Mouse (Mus musculus) WW6 (cell line): ENCODE data around the gene Dkk3.

Source experiments
- DNase-seq: peaks from one replicate; pipeline ENCODE4 v3.0.0-alpha.2; 2013; ENCODE audit warnings: low read depth, low spot score

The Dkk3 gene

DNA sequence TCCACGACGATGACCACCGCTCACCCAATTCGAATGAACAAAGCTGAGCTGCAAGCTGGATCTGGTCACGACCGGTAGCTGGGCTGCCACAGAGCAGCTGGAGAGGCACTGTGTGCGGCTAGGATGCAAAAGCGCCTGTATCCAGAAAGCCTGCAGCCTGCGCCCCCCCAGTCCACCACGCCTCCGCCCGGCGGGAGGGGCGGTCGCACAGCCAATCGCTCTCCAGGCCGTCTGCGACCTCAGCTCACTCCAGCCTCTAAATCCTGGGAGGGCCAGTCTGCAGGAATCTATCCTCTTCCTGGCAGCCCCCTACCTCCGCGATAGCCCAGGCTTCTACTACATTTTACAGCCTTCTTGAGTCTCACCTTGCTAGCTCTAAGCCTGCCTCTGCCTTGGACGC, at the start of gene Dkk3:
TSS of gene Dkk3 (minus strand) at position 116 of the 400 bp plus-strand sequence.
- no peak for DNase-seq

DNA sequence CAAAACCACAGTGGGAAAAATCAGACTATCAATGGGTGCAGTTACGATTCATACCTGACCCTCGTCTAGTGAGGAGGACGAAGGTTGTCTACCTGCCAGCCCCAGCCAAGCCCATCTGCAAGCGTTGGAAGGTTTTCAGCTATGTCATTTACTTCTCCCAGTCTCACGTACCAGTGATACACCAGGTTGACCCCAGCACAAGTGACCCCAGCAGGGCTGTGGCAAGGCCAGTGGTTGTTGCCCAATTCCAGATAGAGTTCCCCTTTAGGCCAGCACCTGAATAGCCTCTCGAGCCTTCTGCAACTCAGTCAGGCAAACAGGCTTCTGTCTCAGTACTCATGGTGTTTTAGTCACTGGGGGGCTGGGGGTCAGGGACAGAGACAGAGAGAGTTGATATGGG, 48.9 kb upstream of the Dkk3 start:
- no peak for DNase-seq

DNA sequence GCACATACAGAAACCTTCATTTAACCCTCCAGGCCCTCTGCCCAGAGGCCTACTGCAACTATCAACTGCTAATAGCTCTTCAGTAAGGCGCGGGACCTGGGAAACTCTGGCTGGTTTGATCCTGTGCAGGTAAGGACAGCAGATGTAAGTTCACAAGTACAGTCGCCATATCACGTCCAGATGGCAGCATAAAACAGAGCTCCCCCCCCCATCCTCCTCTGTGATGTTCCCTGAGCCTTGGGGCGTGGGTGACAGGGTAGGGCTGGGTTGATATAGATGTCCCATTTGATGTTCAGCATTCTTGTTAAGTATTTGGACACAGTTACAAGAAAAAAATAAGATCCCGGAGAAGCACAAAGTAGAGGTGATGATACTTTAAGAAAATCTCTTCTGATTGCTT, 46.7 kb upstream of the Dkk3 start:
- no peak for DNase-seq

DNA sequence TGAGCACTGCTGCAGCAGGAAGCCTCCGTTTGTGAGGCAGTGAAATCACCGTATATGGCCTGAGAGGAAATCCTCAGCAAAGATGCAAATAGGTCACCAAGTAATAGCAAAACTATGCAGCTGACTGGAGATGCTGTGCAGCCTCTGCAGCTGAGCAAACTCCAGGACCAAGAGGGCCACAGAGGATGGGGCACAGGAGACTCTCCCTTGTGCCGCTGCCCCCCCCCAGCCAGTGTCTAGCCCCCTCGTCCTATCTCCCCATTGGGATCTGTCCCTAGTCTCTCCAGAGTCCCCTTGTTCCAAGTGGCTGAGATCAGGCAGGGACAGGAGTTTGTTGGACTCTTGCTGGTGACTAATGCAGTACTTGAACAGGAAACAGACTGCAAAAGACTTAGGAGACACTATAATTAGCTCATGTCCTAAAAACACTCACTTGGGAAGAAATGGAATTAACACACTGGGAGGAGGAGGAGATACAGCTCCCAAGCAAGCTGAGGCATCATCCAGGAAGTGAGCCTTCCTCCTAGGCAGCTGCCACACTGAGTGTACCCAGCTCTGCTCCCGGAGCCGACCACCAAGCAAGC, 45.6 kb upstream of the Dkk3 start:
- no peak for DNase-seq

DNA sequence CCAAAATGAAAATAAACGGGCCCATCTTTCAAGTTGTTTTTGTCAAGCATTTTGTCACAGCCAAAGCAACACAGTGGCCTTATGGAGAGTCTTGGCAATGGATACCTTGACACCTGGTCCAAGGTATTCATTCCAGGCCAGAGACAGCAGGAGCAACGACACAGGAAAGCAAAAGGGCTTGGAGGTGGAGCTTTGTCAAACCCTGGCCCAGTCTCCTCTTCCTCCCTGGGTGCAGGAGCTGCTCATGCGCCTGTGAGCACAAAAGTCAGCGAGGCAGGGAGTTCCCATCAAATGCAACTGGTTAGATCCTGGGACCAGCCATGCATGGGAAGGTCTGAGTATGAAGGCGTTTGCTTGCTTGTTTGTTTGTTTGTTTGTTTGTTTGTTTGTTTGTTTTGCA, 45.1 kb upstream of the Dkk3 start:
- DNase-seq: no peak

GRCm38 (mm10) chr7:112202843-112203242, 44.0 kb upstream of the Dkk3 start:
- DNase-seq: no peak

GRCm38 (mm10) chr7:112202194-112202593, 43.3 kb upstream of the Dkk3 start:
- no peak for DNase-seq

DNA sequence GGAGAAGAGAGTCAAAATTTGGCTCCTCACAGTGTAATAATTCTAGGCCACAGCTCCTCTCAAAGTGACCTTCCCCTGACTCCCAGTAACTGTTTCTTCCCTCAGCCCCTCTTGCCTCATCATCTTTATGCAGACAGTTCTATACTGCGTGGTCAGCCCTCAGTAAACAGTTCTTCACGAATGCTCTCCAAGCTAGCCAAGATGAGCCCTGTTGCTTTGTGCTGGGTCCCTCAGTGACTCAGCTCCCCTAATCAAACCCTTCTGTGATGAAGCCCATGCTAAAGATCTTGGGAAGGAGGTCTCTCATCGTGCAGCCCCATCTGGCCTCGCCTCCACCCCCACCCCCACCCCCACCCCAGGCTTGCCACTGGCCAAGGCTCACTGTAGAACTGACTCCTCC, 41.9 kb upstream of the Dkk3 start:
- no peak for DNase-seq

GRCm38 (mm10) chr7:112199343-112199742, 40.5 kb upstream of the Dkk3 start:
- DNase-seq: no peak

DNA sequence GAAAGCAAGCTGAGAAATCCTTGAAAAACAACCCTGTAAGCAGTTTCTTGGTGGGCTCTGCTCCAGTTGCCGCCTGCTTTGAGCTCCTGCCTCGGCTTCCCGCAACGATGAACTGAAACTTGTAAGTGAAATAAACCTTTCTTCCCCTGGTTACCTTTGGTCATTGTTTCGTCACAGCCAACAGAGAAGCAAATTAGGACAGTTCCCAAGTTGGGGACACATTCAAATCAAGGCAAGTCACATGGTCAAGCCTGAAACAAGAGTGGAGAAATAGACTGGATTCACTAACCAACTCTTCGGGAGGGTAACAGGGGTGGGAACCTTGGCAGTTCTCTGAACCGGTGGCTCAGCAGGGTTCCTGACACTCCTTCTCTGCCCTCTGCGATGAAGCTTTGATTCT, 38.6 kb upstream of the Dkk3 start:
- no peak for DNase-seq

GRCm38 (mm10) chr7:112194286-112194685, 35.4 kb upstream of the Dkk3 start:
- no peak for DNase-seq

DNA sequence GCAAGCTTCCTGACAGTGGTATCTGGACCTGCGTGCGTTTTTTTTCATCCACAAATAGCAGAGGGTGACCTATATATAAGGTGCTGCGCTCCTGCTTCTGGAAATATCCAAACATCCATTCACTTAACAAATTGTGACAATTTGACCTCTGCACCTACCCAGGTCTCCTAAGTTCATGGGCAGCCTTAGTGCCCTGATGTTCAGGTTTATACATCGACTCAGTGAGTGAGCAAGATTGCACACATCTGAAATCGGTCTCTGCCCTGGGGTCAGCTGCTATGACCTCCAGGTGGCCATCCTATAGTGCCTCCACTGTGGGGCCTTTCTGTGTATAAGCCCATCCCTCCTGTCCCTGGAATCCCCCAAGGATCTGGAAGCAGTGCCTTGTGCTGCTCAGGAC, 33.9 kb upstream of the Dkk3 start:
- DNase-seq: no peak

DNA sequence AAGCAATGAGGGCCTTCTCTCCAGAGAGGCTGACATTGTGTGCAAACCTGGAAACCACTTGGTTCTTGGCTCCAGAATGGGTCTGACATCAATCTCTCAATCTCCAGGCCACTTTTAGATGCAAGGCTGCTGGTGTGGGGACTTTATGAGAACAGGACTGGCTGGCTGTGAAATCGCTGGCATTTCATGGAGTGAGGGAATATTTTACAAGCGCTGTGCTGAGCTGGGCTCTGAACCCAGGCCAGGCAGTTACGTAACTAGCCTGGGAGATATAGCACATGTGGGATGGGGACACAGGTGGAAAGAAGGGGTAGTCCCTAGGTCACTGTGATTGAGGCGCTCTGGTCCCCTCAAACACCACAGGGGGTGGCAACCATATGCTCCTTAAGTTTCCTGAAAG, 33.4 kb upstream of the Dkk3 start:
- no peak for DNase-seq

GRCm38 (mm10) chr7:112187536-112188459, 28.9 kb upstream of the Dkk3 start:
- no peak for DNase-seq

- DNase-seq: no peak
Measured at GRCm38 (mm10) chr7:112186871-112187270, 28.0 kb upstream of the Dkk3 start.

- DNase-seq: no peak
Measured at GRCm38 (mm10) chr7:112185226-112185745, 26.4 kb upstream of the Dkk3 start.

- DNase-seq: no peak
Measured at GRCm38 (mm10) chr7:112184519-112185225, 25.8 kb upstream of the Dkk3 start.

DNA sequence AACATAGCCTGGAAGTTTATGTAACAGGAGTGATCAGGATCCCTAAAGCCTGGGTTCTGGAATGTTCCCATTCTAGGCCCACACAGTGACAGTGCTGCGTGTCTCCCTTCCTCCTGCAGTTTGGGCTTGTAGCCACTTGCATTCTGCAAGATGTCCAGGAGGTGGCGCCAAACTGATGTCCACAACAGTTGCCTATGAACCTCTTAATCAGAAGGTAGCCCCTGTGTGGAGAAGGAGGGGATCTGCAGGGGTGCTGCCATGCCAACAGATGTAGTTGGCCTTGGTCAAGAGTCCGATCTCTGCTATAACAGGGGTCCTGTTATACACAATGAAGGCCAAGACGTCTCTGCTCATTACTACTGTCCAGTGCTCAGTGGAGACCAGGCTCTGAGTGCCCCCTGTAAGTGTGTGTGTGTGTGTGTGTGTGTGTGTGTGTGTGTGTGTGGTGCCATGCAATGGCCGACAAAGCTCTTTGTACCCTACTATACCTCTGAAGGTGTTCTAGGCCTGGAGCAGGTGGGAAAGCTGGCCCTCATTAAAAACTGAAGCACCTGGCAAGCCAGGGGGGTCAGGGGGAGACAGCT, 24.5 kb upstream of the Dkk3 start:
- DNase-seq: peak; percentile 66

DNA sequence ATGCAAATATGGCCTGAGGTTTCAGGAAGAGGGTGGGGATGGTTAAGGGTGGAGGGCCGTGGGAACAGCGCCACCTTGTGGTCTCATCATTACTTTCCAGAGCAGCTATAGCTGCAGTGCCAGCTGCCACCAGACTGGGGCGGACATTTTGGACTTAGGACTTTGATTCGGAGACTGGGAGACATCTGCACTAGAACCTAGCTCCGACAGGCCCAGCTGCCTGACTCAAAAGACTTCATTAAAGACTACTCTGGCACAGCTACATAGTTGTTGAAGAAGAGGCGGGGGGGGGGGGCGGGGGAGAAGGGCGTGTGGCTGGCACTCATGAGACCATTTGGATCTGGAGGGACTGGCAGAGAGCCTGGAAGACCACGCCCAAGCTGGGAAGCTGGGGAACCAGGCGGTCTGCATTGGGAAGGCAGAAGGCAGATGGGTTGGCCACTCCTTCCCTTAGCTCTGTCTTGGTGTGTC, 21.4 kb upstream of the Dkk3 start:
- peak; percentile 68 for DNase-seq

DNA sequence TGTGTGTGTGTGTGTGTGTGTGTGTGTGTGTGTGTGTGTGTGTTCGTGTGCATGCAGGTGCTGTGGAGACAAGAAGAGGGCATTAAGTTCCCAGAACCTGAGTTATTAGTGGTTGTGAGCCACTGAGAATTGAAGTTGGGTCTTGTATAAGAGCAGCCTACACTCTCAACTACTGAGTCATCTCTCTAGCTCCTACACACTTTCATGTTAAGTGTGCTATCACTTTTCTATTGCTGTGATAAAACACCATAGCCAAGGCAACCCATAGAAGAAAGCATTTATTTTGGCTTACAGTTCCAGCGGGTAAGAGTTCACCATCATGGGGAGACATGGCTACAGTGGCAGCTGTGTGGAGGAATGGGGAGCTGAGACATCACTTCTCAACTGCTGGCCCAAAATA, 17.8 kb upstream of the Dkk3 start:
- no peak for DNase-seq

GRCm38 (mm10) chr7:112172669-112173068, 13.8 kb upstream of the Dkk3 start:
- DNase-seq: no peak
